Mouse (Mus musculus): ENCODE data around the gene 5031439G07Rik.

DNA sequence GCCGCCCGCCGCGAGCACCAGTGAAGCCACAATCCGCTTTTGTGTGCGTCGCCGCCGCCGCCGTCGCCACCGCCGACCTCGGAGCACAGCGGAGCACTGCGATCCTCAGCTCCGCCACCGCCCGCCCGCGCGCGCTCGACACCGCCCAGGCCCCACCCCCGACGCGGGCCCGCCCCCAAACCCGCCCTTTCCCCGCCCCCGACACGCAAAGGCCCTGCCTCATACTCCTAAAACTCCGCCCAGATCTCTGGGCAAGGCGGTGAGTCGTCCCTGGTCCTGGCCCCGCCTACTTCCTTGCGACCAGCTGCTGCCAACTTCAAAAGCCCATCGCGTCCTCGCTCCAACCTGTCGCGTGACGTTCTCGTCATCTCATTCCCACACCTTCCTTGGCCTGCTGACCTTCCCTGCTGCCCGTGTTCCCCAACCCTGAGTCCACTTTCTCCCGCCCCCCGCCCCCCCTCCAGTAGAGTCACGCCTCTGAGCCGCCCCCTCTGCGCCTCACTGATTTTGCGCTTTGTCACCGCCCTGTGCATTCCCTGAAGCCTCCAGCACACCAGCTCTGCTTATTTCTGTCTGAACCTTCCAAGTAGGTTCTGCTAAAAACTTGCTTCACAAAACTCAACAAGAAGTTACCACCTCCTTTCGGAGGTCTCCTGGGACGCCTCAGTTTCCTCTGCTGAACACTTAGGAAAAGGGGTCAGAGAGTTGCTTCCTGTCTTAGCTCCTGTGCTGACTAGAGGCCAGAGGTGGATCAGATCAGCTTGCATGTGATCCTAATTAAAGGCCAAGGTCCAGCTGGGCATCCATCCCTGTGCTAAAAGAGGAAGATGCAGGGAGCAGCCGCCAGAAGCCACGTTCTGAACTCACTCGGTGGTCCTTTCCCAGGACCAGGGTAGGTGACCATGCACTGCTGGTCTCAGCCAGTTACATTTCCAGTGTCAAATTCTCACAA lies at the start of gene 5031439G07Rik:
- TF ChIP-seq CTCF (IDR thresholded peaks at IDR 0.05; ENCODE audit: low read depth, low read length): no peak
- peak; percentile 28; the same call in 1 of the 2 replicates for TF ChIP-seq POLR2A (IDR thresholded peaks at IDR 0.05; ENCODE audit: borderline replicate concordance, low read depth, low read length)
